Mouse (Mus musculus) ES-E14 (cell line): ENCODE results near the gene Emsy. TPM values are rescaled to one million over a fixed set of nuclear protein-coding genes. Genes with fewer than 3 reads are reported as not detected.

Source experiments
- DNase-seq: peaks from one replicate; pipeline ENCODE4 v3.0.0-alpha.2; 2013; ENCODE audit warnings: low read depth, low spot score
- H3K27ac ChIP-seq: 2 replicates; pipeline ENCODE4 v1.5.1; 2012; ENCODE audit warnings: low read depth, mild to moderate bottlenecking, low read length, moderate library complexity, mixed read lengths; ENCODE audit not compliant: poor library complexity, insufficient read depth, severe bottlenecking
- H3K36me3 ChIP-seq: 2 replicates; pipeline ENCODE4 v1.6.1; 2012; ENCODE audit warnings: mild to moderate bottlenecking, low read length, moderate library complexity, mixed read lengths; ENCODE audit not compliant: control insufficient read depth, poor library complexity, insufficient read depth, severe bottlenecking
- H3K4me1 ChIP-seq, 2 experiments: fragments of 150-350 bp in 1 of 2; sonication (generic) in 1 of 2; 2 replicates each; pipeline ENCODE4 v1.6.1; 2012; ENCODE audit warnings: low read length in 2 of 2, mild to moderate bottlenecking in 1 of 2, mixed read lengths in 1 of 2; ENCODE audit not compliant: control insufficient read depth in 2 of 2, insufficient read depth in 2 of 2, poor library complexity in 1 of 2
- H3K4me3 ChIP-seq, 2 experiments: fragments of 150-350 bp in 1 of 2; sonication (generic) in 1 of 2; 2 replicates each; pipeline ENCODE4 v1.5.1; 2012; ENCODE audit warnings: low read length in 2 of 2, low read depth in 1 of 2, mild to moderate bottlenecking in 1 of 2, mixed read lengths in 1 of 2; ENCODE audit not compliant: insufficient read depth in 1 of 2, poor library complexity in 1 of 2, severe bottlenecking in 1 of 2
- H3K9ac ChIP-seq: 2 replicates; pipeline ENCODE4 v1.6.1; 2012; ENCODE audit warnings: low read depth, mild to moderate bottlenecking, low read length, mixed read lengths; ENCODE audit not compliant: poor library complexity, insufficient read depth, severe bottlenecking
- H3K9me3 ChIP-seq: fragments of 150-350 bp; sonication (generic); 2 replicates; pipeline ENCODE4 v1.6.1; 2012; ENCODE audit warnings: low read depth, mild to moderate bottlenecking, low read length; ENCODE audit not compliant: control insufficient read depth, insufficient read depth
- CHD2 ChIP-seq: IDR thresholded peaks from 2 replicates; pipeline ENCODE4 v1.6.1; 2014; ENCODE audit warnings: mild to moderate bottlenecking, low read depth, low read length, inconsistent platforms
- HCFC1 ChIP-seq: IDR thresholded peaks from 2 replicates; pipeline ENCODE4 v1.6.1; 2012; ENCODE audit warnings: low read length, inconsistent platforms, borderline replicate concordance; ENCODE audit not compliant: insufficient read depth
- MAFK ChIP-seq: IDR thresholded peaks from 2 replicates; pipeline ENCODE4 v1.6.1; 2014; ENCODE audit warnings: mild to moderate bottlenecking, low read depth, low read length, inconsistent platforms; ENCODE audit not compliant: insufficient read depth
- ZC3H11A ChIP-seq: IDR thresholded peaks from 2 replicates; pipeline ENCODE4 v1.6.1; 2012; ENCODE audit warnings: low read depth, mild to moderate bottlenecking, inconsistent platforms, low read length, borderline replicate concordance
- ZNF384 ChIP-seq: IDR thresholded peaks from 2 replicates; pipeline ENCODE4 v1.6.1; 2012; ENCODE audit warnings: low read depth, low read length, inconsistent platforms
- in situ Hi-C, 2 experiments: fragments of 600-800 bp; cut with MboI; formaldehyde crosslinking; loops; one replicate each; pipeline ENCODE4 v1.15.1; 2025; ENCODE audit warnings: low sequenced_read_pairs in 2 of 2, inconsistent platforms in 1 of 2; ENCODE audit not compliant: unreplicated experiment in 2 of 2
- total RNA-seq: library from RNA; depleted of rRNA; stranded (reverse); fragments of 300-350 nt; gene quantifications from 2 replicates; pipeline ENCODE4 v1.2.3, GENCODE M21; 2012

Gene Emsy
- total RNA-seq, 1 experiment = 25.5 TPM

GRCm38 (mm10) chr7:98574271-98574670 is 82.3 kb downstream of the Emsy start:
- H3K9ac ChIP-seq = no peak overlapping the region
- no peak overlapping the region for H3K27ac ChIP-seq
- DNase-seq = no peak
- H3K36me3 ChIP-seq = no peaks in the 10 kb centered on the region
- no peak for TF ChIP-seq MAFK
- TF ChIP-seq CHD2 = no peak
- no peak for TF ChIP-seq ZNF384
- TF ChIP-seq HCFC1 = no peak
- TF ChIP-seq ZC3H11A = no peak
- H3K9me3 ChIP-seq = no peaks in the 10 kb centered on the region
- in situ Hi-C loops = no loop called here
- peaks cover 0 to 8% of the 10 kb centered on the region in 2 experiments; a peak in 1 of 4 replicates for H3K4me1 ChIP-seq
- H3K4me3 ChIP-seq = no peak overlapping the region

- Histone ChIP-seq H3K9me3 (no peaks in the 10 kb centered on the region), H3K9ac (no peak overlapping the region), H3K36me3 (no peaks in the 10 kb centered on the region), H3K4me1 (peaks cover 0 to 8% of the 10 kb centered on the region in 2 experiments; a peak in 1 of 4 replicates), H3K4me3 (no peak overlapping the region), H3K27ac (no peak overlapping the region)
- TF ChIP-seq ZC3H11A (no peak), ZNF384 (no peak), MAFK (no peak), CHD2 (no peak), HCFC1 (no peak)
- in situ Hi-C loops = no loop called here
- no peak for DNase-seq
Observed at GRCm38 (mm10) chr7:98573231-98573781, 83.3 kb downstream of the Emsy start.

GRCm38 (mm10) chr7:98572223-98572868 is 84.2 kb downstream of the Emsy start:
- no peak for DNase-seq
- TF ChIP-seq HCFC1 = no peak
- no peak for TF ChIP-seq CHD2
- TF ChIP-seq ZC3H11A = no peak
- no peak for TF ChIP-seq MAFK
- no peak for TF ChIP-seq ZNF384

GRCm38 (mm10) chr7:98570824-98571505 is 85.6 kb downstream of the Emsy start:
- H3K27ac ChIP-seq = no peak overlapping the region
- H3K9ac ChIP-seq = no peak overlapping the region
- no peak for TF ChIP-seq ZC3H11A
- TF ChIP-seq CHD2 = no peak
- no peak for TF ChIP-seq HCFC1
- no peak for TF ChIP-seq MAFK
- no peak for TF ChIP-seq ZNF384
- H3K4me3 ChIP-seq = no peak overlapping the region
- no peaks in the 10 kb centered on the region for H3K9me3 ChIP-seq
- no peak for DNase-seq
- H3K4me1 ChIP-seq = peaks cover 3 to 10% of the 10 kb centered on the region in 2 experiments; a peak in 3 of 4 replicates
- no peaks in the 10 kb centered on the region for H3K36me3 ChIP-seq
- in situ Hi-C loops = no loop called here

More at GRCm38 (mm10) chr7:98572223-98572868, 84.2 kb downstream of the Emsy start:
- Histone ChIP-seq H3K4me1 (peaks cover 3 to 8% of the 10 kb centered on the region in 2 experiments; a peak in 3 of 4 replicates), H3K27ac (no peak overlapping the region), H3K9me3 (no peaks in the 10 kb centered on the region), H3K9ac (no peak overlapping the region), H3K4me3 (no peak overlapping the region), H3K36me3 (no peaks in the 10 kb centered on the region)
- in situ Hi-C loops = no loop called here
